Mouse (Mus musculus) MEL (cell line): ENCODE data around the gene Tcf12.

Experiments
- CHD1 ChIP-seq: IDR thresholded peaks from 2 replicates; pipeline ENCODE4 v1.6.1; 2012; ENCODE audit warnings: low read depth, mild to moderate bottlenecking, inconsistent platforms, low read length, improper control_type of control experiment
- CTCF ChIP-seq, 3 experiments: IDR thresholded peaks in 2 of 3; conservative IDR thresholded peaks in 1 of 3; 2 replicates each; pipeline ENCODE4 v1.5.1; 2011 to 2012; ENCODE audit warnings: low read length in 3 of 3, low read depth in 2 of 3, mild to moderate bottlenecking in 2 of 3, improper control_type of control experiment in 1 of 3, inconsistent platforms in 1 of 3, mixed read lengths in 1 of 3, moderate library complexity in 1 of 3; ENCODE audit not compliant: control insufficient read depth in 1 of 3, insufficient read depth in 1 of 3, poor library complexity in 1 of 3, severe bottlenecking in 1 of 3
- EP300 ChIP-seq, 2 experiments: IDR thresholded peaks; 2 replicates each; pipeline ENCODE4 v1.6.1; 2011; ENCODE audit warnings: improper control_type of control experiment in 2 of 2, low read length in 2 of 2, low read depth in 1 of 2, mild to moderate bottlenecking in 1 of 2
- ETS1 ChIP-seq: IDR thresholded peaks from 2 replicates; pipeline ENCODE4 v1.6.1; 2012; ENCODE audit warnings: low read depth, mild to moderate bottlenecking, inconsistent platforms, low read length, improper control_type of control experiment, moderate library complexity
- MAX ChIP-seq: IDR thresholded peaks from 2 replicates; pipeline ENCODE4 v1.6.1; 2011; ENCODE audit warnings: low read length, improper control_type of control experiment
- MAZ ChIP-seq: IDR thresholded peaks from 2 replicates; pipeline ENCODE4 v1.6.1; 2012; ENCODE audit warnings: low read depth, mild to moderate bottlenecking, inconsistent platforms, low read length, improper control_type of control experiment
- POLR2A ChIP-seq, 2 experiments: IDR thresholded peaks; 2 replicates each; pipeline ENCODE4 v1.6.1; 2011 to 2012; ENCODE audit warnings: low read length in 2 of 2, mild to moderate bottlenecking in 2 of 2, control low read depth in 1 of 2, improper control_type of control experiment in 1 of 2, low read depth in 1 of 2, moderate library complexity in 1 of 2; ENCODE audit not compliant: control insufficient read depth in 1 of 2, insufficient read depth in 1 of 2, poor library complexity in 1 of 2
- TCF12 ChIP-seq: IDR thresholded peaks from 2 replicates; pipeline ENCODE4 v1.6.1; 2014; ENCODE audit warnings: low read depth, mild to moderate bottlenecking, inconsistent platforms, low read length, improper control_type of control experiment, moderate library complexity
- UBTF ChIP-seq: IDR thresholded peaks from 2 replicates; pipeline ENCODE4 v1.6.1; 2012; ENCODE audit warnings: low read depth, mild to moderate bottlenecking, inconsistent platforms, low read length, improper control_type of control experiment, moderate library complexity, borderline replicate concordance; ENCODE audit not compliant: insufficient read depth

DNA sequence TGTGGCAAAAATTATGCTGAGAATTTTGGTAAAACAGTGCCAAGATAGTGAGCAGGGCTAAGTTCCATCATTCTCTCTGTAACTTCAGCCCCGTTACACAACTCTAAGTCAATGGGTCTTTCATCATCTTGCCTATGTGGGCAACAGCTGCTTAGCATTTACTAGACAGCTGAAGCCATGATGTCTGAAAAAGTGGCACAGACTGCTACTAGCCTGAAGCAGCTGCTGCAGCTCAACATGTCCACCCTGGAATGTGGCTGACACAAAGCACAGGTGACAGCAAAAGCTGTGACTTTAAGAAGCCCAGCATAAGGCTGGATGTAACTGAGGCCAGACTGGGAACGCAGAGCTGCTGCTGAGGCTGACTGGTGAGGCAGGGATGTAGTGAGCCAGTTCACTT lies 236.9 kb downstream of the Tcf12 start:
- TF ChIP-seq ETS1, result no peak
- TF ChIP-seq EP300 (IDR thresholded peaks at IDR 0.05; ENCODE audit: low read depth in 1 of 2, low read length in 2 of 2), result no peak
- no peak for TF ChIP-seq UBTF
- no peak for TF ChIP-seq POLR2A (IDR thresholded peaks at IDR 0.05; ENCODE audit: control insufficient read depth in 1 of 2, insufficient read depth in 1 of 2, low read depth in 1 of 2, low read length in 2 of 2, poor library complexity in 1 of 2)
- TF ChIP-seq MAX, result no peak
- no peak for TF ChIP-seq TCF12
- no peak for TF ChIP-seq CHD1
- TF ChIP-seq MAZ, result no peak
- no peak for TF ChIP-seq CTCF (IDR thresholded peaks at IDR 0.05 in 2 of 3, conservative IDR thresholded peaks at IDR 0.05 in 1 of 3; ENCODE audit: control insufficient read depth in 1 of 3, insufficient read depth in 1 of 3, low read depth in 2 of 3, low read length in 3 of 3, poor library complexity in 1 of 3, severe bottlenecking in 1 of 3)
